Mouse (Mus musculus) erythroid progenitor cell, adult 5-6 weeks (primary cell): ENCODE data around the gene Lct. TPM values are rescaled to one million over a fixed set of nuclear protein-coding genes. Genes with fewer than 3 reads are reported as not detected.
"Not testable (repeated sequence)": the region's sequence is repeated elsewhere in the genome, so short reads cannot be mapped to it uniquely, and the experiment has no call there.

Experiments used
- ATAC-seq: replicated peaks from 2 replicates; pipeline ENCODE4 v1.8.0; 2016; ENCODE audit warnings: moderate number of reproducible peaks, mild to moderate bottlenecking, moderate TSS enrichment, inconsistent platforms; ENCODE audit not compliant: poor library complexity, low FRiP score, severe bottlenecking
- total RNA-seq, 2 experiments: library from RNA; stranded (forward) in 1 of 2; stranded (reverse) in 1 of 2; fragments of 150-400 nt in 1 of 2; fragments of 186-747, 209-891 nt in 1 of 2; gene quantifications; 2 replicates each; pipeline versions ENCODE4 v1.2.3 to v1.2.4; 2015 to 2017; ENCODE audit warnings: low replicate concordance in 2 of 2

Lct gene
- 0.36 TPM in 1 of 2 replicates, not detected in the other for total RNA-seq (2015; ENCODE audit: low replicate concordance)
- total RNA-seq (2017; ENCODE audit: low replicate concordance): 0.26 TPM in 1 of 2 replicates, not detected in the other

DNA sequence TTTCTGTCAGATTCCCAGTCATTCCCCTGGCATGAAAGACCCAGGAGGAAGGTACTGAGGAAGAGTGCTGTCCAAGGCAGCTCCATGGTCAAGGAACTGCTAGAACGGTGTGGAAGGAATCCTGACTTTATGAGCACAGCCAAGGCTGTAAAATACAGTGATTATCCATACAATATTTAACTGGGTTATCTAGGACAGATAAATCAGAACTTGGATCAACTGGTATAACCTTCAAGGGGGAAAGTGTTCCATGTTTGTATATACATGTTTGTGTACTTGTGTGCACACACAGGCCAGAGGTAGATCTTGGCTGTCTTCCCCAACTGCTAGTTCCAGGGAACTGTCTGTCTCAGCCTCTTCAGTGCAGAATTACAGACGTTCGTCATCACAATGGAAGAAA, at the start of gene Lct:
Gene Lct, minus strand, starts transcription at position 101 of the 400 bp plus-strand sequence.
- ATAC-seq: no peak

DNA sequence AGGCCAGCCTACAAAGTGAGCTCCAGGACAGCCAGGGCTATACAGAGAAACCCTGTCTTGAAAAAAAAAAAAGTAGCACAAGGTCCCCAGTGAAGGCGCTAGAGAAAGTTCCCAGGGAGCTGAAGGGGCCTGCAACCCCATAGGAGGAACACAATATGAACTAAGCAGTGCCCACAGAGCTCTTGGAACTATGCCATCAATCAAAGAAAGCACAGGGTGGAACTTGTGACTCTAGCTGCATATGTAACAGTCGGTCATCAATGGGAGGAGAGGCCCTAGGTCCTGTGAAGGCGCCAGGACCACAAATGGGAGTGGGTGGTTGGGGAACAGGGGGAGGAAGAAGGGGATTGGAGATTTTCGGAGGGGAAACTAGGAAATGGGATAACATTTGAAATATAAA, 48.7 kb upstream of the Lct start:
- ATAC-seq: no peak

DNA sequence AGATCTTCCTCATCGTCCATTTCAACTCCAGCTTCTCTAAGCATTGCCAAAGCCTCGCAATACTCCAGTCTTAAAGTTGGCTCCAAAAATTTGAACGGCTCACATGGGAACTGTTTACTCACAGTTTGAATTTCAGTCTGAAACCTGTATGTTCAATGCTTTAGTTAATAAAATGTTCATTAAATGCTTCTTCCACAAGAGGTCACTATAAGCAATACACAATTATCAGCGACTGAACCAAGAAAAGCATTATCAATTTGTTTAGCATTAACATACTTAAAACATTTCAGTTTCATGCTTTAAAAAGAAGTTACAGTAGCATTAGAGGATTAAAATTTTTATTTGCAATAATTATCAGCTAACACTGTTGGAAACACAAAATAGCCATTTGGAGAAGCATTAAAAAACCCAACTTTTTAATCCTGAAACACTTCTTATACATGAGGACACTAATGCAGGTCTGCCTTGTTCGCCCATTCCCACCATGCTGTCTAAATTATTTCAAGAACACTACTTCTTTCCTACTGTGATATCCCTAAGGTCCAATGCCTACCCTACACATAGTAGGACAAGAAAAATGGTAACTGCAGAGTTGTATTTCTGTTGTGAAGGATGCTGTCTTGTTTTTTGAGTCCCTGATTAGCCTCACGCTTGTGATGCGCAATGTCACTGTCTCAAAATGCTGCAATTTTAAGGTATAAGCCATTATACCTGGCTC, 44.2 kb upstream of the Lct start:
- ATAC-seq: no peak

DNA sequence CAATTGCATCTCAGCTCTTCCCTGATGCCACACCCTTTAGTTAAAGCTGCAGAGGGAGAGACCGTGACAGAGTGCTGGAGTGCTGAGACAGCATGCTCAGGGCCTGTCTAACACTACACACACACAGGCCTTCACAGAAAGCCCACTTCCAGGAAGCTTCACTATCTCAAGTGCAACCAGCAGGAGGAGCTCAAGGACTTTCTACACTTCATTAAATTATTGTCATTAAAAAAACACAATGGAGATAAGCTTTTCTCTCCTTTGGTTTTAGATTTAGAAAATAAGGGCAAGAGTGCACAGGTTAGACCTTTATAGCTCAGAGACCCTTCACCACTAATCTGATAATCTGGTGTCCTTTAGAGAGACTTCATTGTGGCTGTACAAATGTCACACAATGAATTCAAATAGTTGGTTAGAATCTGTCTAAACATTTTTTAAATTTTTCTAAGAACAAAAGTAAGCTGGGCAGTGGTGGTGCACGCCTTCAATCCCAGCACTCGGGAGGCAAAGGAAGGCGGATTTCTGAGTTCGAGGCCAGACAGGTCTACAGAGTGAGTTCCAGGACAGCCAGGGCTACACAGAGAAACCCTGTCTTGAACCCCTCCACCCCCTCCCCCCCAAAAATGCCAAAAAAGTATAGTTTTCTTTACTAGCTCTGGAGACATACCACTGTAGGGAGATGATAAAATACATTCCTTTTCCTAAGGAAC, 40.8 kb upstream of the Lct start:
- ATAC-seq: peak; percentile 65

DNA sequence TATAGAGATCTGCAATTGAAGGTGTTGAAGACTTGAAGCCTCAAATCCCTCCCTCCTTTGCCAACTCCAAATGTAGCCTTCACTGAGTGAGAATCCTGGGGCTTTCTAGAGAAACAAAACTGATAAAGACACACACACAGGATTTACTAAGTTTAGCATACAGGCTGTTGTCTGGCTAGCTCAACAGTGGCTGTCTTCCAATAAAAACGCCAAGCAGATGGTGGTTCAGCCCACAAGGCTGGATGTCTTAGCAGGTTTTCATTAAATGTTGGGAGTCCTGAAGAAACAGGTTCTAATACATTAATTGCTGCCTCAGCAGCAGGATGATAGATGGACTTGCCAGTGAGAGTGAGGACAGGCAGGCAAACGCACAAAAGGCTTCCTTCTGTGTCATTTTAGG, 32.5 kb upstream of the Lct start:
- ATAC-seq: no peak

DNA sequence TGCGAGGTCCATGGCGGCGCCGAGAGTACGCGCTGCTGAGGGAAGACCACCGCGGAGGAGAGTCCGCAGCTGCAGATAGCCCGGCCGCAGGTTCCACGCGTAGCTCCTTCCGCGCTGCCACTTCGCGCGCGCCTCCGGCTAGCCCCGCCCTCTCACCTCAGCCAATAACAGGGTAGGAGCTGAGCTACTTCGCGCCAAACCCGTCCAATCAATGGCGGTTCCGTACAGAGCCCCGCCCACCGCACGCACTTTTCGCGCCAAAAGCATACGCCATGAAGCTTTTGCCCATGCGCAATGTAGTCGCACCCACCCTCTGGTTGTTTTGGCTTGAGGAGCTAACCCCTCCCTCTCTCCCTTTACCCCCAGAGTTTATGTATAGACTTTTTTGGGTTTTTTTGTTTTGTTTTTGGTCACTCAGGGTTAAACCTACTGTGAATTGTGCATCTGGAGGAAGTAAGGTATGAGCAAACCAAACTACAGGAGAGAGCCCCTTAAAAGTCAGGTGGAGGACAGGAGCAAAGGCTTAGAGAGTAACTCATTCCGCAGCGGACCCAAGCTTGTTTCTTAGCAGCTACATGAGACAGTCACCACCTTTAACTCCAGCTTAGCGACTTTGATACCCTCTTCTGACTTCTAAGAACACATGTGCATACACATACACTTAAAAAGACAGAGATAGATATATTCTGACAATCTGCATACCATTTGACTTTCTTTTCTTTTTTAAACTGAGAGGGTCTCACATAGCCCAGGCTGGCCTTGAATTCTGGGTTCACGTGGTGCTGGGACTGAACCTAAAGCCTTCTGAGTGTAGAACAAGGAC, 31.6 kb upstream of the Lct start, which contains the start of gene Mcm6:
Gene Mcm6, minus strand, starts transcription at position 111 of the 823 bp plus-strand sequence.
- peak; percentile 89 for ATAC-seq

DNA sequence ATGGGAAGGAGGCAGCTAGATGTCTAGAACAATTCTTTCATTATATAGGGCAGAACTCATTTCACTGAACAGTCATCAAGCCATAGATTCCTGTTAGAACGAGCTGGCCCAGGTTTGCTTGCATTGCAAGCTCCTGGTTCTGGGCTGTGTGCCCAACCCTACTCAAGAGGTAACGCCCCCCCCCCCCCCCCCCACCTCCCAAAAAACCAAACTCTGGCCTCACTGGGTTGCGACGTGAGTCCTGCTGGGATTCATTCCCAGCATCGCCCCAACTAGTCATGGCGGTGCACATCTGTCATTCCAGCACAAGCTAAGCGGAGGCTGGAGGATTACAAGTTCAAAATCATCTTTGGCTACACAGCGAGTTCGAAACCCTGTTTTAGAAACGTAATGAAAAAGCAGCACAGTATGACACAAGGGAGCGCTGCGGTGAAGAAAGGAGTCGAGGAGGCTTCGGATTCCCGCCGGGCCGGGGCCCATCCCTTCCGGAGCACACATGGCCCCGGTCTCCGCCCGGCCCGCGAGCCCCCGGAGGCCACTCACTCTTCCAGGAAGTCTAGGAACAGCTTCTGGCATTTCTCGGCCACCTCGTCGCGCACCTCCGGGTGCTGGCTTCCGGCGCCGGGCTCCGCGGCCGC, 30.9 kb upstream of the Lct start:
- no peak for ATAC-seq

DNA sequence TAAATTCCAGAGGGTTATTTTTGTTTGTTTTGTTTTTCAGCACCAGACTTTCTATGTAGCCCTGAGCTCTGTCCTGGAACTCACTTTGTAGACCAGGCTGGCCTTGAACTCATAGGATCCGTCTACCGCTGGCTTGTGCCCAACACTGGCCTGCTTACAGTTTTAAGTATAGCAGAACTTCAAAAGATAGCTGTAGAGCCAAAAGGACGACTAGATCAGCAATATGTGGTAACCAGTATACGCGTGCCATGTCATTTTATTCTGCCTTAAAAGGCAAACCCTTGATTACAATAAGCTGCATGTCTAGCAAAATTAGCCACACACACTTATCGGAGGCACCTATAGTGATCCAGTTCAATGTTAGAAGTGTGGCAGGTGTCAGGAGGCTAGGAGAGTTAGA, 30.2 kb upstream of the Lct start:
- peak; percentile 15; the same call in 1 of the 2 replicates for ATAC-seq

DNA sequence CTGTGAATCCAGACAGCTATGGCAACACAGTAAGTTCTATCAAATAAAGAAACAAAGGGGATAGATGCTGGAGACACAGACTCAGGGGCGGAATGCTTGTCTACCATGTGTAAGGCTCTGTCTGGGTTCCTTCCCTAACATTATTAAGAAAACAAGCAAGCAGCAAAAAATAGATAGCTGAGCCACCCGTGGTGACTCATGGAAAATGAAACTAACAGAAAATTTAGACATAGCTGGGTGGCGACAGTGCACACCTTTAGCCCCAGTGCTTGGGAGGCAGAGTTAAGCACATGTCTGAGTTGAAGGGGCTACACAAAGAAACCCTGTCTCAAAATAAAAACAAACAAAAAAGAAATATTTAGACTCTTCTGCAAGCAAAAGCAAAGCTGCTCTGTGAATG, 29.3 kb upstream of the Lct start:
- peak; percentile 51 for ATAC-seq

DNA sequence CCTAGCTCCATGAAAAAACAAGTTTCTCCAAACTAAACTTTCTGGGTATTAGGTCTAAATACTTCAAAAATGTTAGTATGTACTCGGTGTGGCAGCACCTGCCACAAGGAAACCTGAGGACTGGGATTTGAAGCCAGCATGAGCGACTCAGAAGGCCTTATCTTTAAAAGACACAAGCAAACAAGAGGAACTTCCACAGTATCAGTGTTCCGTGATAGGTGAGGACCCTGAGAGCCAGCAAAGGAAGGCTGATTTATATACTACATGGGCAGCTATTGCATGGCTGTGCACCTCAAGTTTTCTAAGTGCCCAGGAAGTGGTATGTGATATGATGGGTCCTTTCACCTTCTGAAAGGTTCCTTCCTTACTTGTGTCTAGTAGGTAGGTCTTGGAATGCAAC, 25.0 kb upstream of the Lct start:
- ATAC-seq: no peak

DNA sequence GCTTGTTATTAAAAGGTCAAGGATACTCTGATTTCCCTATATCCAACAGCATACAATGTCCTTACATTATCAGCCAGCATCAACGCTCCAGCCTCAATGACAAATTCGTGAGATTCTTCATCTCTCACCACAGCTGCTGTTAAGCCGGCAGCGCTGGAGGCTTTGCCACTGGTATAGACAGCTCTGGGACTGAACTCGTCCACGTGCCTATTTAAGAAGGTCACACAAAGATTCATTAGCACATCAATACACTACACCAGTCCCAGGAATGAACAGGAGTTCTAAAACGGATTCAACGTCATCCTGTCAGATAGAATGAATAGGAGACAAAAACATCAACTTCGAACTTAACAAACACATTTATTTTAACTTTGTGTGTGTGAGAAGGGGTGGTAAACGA, 16.1 kb upstream of the Lct start:
- ATAC-seq: no peak

DNA sequence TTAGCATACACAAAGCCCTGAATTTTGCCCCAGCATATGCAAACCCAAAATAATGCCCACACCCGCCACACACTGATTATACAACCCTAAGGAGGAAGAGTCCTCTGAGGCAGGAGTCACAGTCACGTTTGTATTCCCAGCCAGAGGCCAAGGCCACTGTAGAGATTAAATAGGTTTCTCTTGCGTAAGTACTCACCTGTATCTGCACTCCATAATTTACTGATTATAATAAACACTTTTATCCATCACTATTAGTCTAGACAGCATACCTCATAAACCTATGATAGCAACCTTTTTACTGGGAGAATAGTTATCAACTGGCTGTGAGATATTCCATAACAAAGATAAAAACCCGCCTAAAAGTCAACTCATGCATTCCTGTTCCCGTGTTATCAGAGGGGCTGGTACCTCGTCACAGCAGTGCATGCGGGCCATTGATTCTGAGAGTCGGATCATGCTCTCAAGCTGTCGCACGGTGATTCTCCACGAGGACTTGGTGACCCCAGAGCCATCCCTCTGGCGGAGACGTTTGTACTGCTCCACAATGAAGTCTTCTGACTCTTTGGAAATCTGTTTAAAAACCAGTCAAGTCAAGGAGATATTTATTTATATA, 9.7 kb upstream of the Lct start:
- no peak for ATAC-seq

DNA sequence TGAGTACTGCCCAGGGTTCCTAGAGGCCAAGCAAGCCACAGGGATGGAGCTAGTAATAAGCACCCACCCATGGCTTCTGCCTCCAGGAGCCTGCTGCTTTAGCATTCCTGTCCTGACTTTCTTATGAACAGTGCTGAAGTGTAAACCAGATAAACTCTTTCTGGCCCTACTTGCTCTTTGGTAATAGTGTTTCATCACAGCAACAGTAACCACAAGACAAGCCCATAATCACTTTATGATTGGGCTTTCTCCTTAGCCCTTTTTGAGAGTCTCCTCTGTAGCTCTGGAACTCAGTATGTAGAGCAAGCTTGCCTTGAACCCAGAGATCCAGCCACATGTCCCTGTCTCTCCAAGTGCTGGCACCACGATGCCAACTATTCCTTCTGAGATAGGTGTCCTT, 2.2 kb upstream of the Lct start:
- ATAC-seq: no peak

DNA sequence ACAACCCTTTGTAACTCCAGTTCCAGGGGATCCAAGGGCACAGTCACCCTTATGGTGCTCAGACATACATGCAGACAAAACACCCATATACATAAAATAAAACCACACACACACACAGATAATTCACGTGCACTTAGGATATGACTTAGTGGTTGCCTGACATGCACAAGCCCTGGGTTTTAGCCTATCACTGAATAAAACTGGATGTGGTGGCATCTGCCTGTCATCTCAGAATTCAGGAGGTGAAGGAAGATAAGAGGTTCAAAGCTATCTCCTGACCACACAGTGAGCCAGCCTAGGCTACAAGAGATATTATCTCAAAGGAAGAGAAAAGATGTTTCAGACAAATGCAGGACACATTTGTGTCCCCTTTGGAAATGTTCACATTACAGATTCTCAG, 953 bp downstream of the Lct start:
- ATAC-seq: no peak

DNA sequence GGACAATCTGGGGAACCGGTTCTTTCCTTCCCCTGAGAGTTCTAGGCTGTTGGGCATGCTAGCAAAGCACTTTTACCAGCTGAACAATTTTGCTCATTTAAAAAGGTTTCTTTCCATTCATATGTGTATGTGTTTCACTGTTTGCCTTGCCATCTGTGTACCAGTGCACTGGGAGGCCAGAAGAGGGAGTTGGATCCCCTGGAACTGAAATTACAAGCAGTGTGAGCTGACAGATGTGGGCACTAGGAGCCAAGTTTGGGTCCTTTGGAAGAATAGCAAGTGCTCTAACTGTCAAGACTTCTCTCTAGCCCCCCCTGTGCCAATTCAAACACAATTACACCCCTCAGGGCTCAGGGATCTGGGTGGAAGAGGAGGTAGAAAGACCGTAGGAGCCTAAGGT, 3.3 kb downstream of the Lct start:
- ATAC-seq: no peak

DNA sequence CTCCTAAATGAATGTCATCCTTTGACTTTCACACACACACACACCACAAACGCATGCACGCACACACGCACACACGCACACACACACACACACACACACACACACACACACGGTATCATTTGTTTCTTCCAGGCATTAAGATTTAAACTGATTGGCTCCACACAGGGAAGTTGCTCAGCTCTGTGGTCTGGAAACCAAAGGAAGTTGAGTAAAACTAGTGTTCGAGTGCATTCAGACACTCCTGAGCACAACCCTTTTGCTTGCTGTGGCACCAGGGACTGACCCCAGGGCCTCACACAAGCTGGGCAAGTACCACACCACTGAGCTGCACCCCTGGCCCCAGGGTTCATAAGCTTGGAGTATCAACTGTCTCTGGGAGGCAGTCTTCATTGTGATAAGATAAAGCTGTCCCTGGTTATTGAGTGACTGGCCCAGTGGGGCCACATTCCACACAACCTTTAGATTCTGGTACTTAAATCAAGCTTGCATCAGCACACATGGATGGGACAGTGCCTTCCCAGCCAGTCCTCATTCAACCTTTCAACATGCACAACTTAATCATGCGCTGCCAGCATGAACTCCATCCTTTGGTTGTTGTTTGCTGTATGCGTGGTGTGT, 5.0 kb downstream of the Lct start:
- ATAC-seq: no peak

DNA sequence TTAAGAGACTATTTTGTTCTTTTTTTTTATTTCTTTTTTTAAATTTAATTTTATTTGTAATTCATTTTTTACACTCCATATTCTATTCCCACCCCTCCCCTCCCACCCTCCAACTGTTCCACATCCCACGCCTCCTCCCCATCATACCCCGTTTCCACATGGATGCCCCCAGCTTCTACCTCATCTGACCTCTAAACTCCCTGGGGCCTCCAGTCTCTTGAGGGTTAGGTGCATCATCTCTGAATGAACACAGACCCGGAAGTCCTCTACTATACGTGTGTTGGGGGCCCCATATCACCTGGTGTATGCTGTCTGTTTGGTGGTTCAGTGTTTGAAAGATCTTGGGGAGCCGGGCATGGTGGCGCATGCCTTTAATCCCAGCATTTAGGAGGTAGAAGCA, 8.9 kb downstream of the Lct start:
- not testable (repeated sequence) for ATAC-seq

DNA sequence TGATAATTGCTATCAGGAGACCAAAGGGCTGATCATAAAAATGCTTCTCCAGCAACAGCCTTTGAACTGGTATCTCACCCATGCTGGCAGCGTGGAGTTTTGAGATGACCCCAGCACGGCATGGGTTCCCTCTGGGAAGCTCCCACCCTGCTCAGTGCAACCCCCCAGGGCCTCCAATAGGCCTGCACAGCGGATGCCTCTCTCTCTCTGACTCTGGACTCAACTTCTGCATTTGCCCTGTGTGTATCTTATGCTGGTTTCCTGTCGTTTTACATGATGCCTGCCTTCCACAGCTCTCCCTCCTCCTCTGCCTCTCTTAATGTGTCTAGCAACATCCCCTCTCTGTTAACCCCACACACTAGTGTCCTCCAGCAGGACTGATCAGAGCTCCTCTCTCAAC, 13.5 kb downstream of the Lct start:
- no peak for ATAC-seq

DNA sequence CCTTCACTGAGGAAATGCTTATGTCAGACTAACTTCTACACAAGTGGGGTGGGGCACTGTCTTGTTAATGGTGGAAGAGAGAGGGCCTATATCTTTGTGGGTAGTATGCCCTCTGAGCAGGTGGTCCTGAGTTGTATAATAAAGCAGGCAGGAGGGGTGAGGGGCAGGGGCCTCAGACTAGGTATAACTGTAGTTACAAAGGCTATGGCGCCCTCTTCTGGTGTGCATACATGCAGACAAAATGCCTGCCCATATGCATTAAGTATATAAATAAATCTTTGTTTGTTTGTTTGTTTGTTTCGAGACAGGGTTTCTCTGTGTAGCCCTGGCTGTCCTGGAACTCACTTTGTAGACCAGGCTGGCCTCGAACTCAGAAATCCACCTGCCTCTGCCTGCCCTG, 19.1 kb downstream of the Lct start:
- ATAC-seq: no peak
